Mouse (Mus musculus) heart, adult 18-20 months (tissue): ENCODE data around the gene Ogfod1. TPM values are rescaled to one million over a fixed set of nuclear protein-coding genes. Genes with fewer than 3 reads are reported as not detected.
A peak's percentile ranks its signal among the peaks of the same experiment; 100 is the strongest.

Experiments
- DNase-seq, 2 experiments: peaks; one replicate each; pipeline ENCODE4 v3.0.0; 2021 to 2022; ENCODE audit warnings: mixed read lengths in 1 of 2
- total RNA-seq, 2 experiments: library from RNA; stranded (reverse); gene quantifications; 2 replicates each; pipeline ENCODE4 v1.2.3; 2021

Ogfod1 gene
- total RNA-seq, 2 experiments from 2014 or later: 31.0 to 35.5 TPM

- peak in 1 of 2 experiments; percentile 11 for DNase-seq
Observed at GRCm38 (mm10) chr8:94068793-94069192, 31.8 kb downstream of the Ogfod1 start.

GRCm38 (mm10) chr8:94076461-94077192 is 39.6 kb downstream of the Ogfod1 start:
- DNase-seq: no peak

GRCm38 (mm10) chr8:94087964-94088363 is 51.0 kb downstream of the Ogfod1 start:
- DNase-seq: no peak

GRCm38 (mm10) chr8:94089715-94090114 is 52.7 kb downstream of the Ogfod1 start:
- DNase-seq: no peak

GRCm38 (mm10) chr8:94092848-94093247 is 55.9 kb downstream of the Ogfod1 start:
- DNase-seq: no peak

- DNase-seq: no peak
Observed at GRCm38 (mm10) chr8:94094281-94094680, 57.3 kb downstream of the Ogfod1 start.

GRCm38 (mm10) chr8:94098081-94098974 is 61.3 kb downstream of the Ogfod1 start, which contains the start of gene Bbs2:
Gene Bbs2 (minus strand): TSS chr8:94098928.
- DNase-seq: peak; percentile 99 to 100

- no peak for DNase-seq
Observed at GRCm38 (mm10) chr8:94098996-94099395, 62.0 kb downstream of the Ogfod1 start.

GRCm38 (mm10) chr8:94104146-94104545 is 67.1 kb downstream of the Ogfod1 start:
- DNase-seq: no peak

GRCm38 (mm10) chr8:94107871-94108270 is 70.9 kb downstream of the Ogfod1 start:
- DNase-seq: peak; percentile 27 to 43

GRCm38 (mm10) chr8:94109396-94109795 is 72.4 kb downstream of the Ogfod1 start:
- no peak for DNase-seq

GRCm38 (mm10) chr8:94109835-94110234 is 72.8 kb downstream of the Ogfod1 start:
- DNase-seq: no peak

GRCm38 (mm10) chr8:94110526-94111177 is 73.7 kb downstream of the Ogfod1 start:
- DNase-seq: no peak

GRCm38 (mm10) chr8:94113435-94113834 is 76.4 kb downstream of the Ogfod1 start:
- DNase-seq: no peak

- DNase-seq: no peak
Observed at GRCm38 (mm10) chr8:94113972-94114371, 77.0 kb downstream of the Ogfod1 start.

Other genes starting within 250 kb of the Ogfod1 start
- 10 to 100 TPM; 20.7 to 21.7 TPM for gene Gnao1, start 227.2 kb upstream of the Ogfod1 start, total RNA-seq
- 100 to 1,000 TPM; 130 to 155 TPM for gene Amfr, start 24.4 kb upstream of the Ogfod1 start, total RNA-seq
- 10 to 100 TPM; 23.6 to 24.7 TPM for gene Nudt21, start 167 bp upstream of the Ogfod1 start, total RNA-seq
- 10 to 100 TPM in 1 of 2 experiments, 1 to 10 TPM in 1; 7.6 to 10.1 TPM for gene Bbs2, start 61.7 kb downstream of the Ogfod1 start, total RNA-seq
- not detected for gene Mt4, start 100.0 kb downstream of the Ogfod1 start, total RNA-seq
- gene Mt3, start 115.4 kb downstream of the Ogfod1 start, total RNA-seq: 1 to 10 TPM; 2.2 to 2.4 TPM
- gene Mt2, start 135.5 kb downstream of the Ogfod1 start, total RNA-seq: 10 to 100 TPM; 24.4 to 89.7 TPM
- gene Mt1, start 141.9 kb downstream of the Ogfod1 start, total RNA-seq: 100 to 1,000 TPM; 240 to 413 TPM
- gene Nup93, start 177.4 kb downstream of the Ogfod1 start, total RNA-seq: 10 to 100 TPM; 15.6 to 16.2 TPM